Mouse (Mus musculus): Measurements from ENCODE around the gene Rmi2. TPM values are rescaled to one million over a fixed set of nuclear protein-coding genes. Genes with fewer than 3 reads are reported as not detected.

Gene Rmi2
- polyA plus RNA-seq, 1 experiment, result 4.8 TPM

DNA sequence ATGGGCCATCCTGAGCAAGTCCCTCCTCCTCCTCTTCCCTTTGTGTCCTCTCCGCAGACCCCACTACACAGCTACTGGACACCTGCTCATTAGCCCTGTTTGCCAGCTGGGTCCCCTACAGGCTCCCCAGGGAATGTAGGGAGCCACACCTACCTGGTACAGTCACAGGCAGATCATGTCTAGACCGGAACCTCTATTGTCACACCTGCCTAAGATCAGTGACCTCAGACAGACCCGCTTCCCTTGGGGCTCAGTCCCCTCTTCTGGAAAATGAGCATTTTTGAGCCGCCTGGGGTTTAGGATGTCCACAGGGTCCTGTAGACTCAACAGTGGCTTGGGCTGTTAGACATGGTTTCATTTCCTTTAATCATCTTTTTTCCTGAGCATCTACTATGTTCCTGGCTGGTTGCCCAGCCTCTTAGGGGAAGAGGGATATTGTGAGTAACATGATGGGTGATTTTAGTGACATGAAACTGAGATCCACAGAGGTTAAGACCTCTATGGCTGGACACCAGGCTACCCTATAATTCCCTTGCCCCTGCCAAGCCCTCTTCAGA lies 16.2 kb upstream of the Rmi2 start:
- 58% methylated on average over 4 of the region's 4 CpGs for WGBS
- TF ChIP-seq POLR2A (IDR thresholded peaks at IDR 0.05; ENCODE audit: borderline replicate concordance, control insufficient read depth, low read depth, low read length) (no peak), CTCF (IDR thresholded peaks at IDR 0.05; ENCODE audit: control insufficient read depth, insufficient read depth, low read length) (no peak)
- H3K27ac ChIP-seq (ENCODE audit: control insufficient read depth, insufficient read depth, low read depth, low read length, poor library complexity), result no peak overlapping the region; the same call in none of the 2 replicates
- peaks cover 3% of the 10 kb centered on the region; the same call in 1 of the 2 replicates for H3K4me1 ChIP-seq (ENCODE audit: control insufficient read depth, insufficient read depth, low read length)
- no peak overlapping the region for H3K4me3 ChIP-seq (replicated peaks; ENCODE audit: control insufficient read depth, low read depth, low read length)

DNA sequence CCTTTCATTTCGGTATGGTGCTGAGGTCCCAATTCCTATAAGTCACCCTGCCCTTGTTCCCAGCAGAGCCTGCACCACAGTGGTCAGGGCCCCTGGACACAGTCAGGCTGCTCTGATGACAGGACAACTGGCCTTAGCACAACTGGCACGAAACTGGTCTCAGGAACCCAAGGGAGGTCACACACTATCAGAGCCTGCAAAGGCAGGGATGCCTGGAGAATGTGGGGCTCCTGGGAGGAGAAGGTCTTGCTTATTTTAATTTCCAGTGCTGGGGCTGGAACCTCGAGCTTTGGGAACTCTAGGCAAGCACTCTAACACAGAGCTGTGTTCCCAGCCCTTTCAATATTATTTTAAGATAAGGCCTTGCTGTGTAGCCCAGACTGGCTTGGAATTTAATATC lies 14.9 kb upstream of the Rmi2 start:
- Histone ChIP-seq H3K4me3 (replicated peaks; ENCODE audit: control insufficient read depth, low read depth, low read length) (no peak overlapping the region), H3K4me1 (ENCODE audit: control insufficient read depth, insufficient read depth, low read length) (peaks cover 2% of the 10 kb centered on the region; the same call in 1 of the 2 replicates), H3K27ac (ENCODE audit: control insufficient read depth, insufficient read depth, low read depth, low read length, poor library complexity) (no peak overlapping the region)
- TF ChIP-seq POLR2A (IDR thresholded peaks at IDR 0.05; ENCODE audit: borderline replicate concordance, control insufficient read depth, low read depth, low read length) (no peak), CTCF (IDR thresholded peaks at IDR 0.05; ENCODE audit: control insufficient read depth, insufficient read depth, low read length) (no peak)
- 80% methylated on average over 3 of the region's 3 CpGs for WGBS

DNA sequence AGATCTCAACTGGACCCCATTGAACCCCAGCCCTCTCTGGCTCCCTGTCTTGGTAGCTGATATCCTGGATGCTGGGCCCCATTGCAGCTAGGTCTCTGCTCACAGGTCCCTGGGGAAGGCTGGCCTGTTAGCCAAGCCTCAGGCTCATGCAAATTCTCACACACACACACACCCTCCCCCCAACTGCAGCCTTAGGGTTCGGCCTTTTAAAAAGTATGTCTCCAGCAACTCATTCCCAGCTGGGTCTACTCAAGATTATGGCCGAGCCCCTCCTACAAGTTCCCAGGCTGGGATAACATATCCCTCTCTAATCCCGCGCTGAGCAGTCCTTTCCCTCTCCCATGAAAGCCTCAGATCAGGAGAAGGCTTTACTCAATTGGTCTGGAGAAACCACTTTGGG lies 13.5 kb upstream of the Rmi2 start:
- peaks cover 2% of the 10 kb centered on the region; the same call in 1 of the 2 replicates for H3K4me1 ChIP-seq (ENCODE audit: control insufficient read depth, insufficient read depth, low read length)
- TF ChIP-seq POLR2A (IDR thresholded peaks at IDR 0.05; ENCODE audit: borderline replicate concordance, control insufficient read depth, low read depth, low read length), result no peak
- H3K4me3 ChIP-seq (replicated peaks; ENCODE audit: control insufficient read depth, low read depth, low read length), result no peak overlapping the region
- H3K27ac ChIP-seq (ENCODE audit: control insufficient read depth, insufficient read depth, low read depth, low read length, poor library complexity), result no peak overlapping the region
- WGBS, result 87% methylated on average over 4 of the region's 4 CpGs

DNA sequence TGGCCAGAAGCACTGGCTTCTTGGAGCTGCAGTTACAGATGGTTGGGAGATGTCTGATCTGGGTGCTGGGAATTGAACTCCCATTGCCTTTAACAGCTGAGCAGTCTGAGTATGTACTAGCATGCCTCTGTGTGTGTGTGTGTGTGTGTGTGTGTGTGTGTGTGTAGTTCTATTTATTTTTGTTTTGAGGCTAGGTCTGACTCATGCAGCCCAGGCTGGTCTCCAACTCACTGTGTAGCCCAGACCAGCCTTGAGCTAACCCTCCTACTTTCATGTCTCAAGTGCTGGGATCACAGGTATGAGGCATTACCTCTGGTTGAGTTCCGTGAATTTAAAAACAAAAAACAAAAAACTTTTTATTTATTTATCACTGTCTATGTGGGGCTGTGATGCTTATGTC lies 10.3 kb upstream of the Rmi2 start:
- Histone ChIP-seq H3K4me1 (ENCODE audit: control insufficient read depth, insufficient read depth, low read length) (peaks cover 4% of the 10 kb centered on the region; the same call in 1 of the 2 replicates), H3K4me3 (replicated peaks; ENCODE audit: control insufficient read depth, low read depth, low read length) (no peak overlapping the region), H3K27ac (ENCODE audit: control insufficient read depth, insufficient read depth, low read depth, low read length, poor library complexity) (no peak overlapping the region)
- 89% methylated on average over 1 of the region's 1 CpGs for WGBS
- TF ChIP-seq POLR2A (IDR thresholded peaks at IDR 0.05; ENCODE audit: borderline replicate concordance, control insufficient read depth, low read depth, low read length) (no peak), CTCF (IDR thresholded peaks at IDR 0.05; ENCODE audit: control insufficient read depth, insufficient read depth, low read length) (no peak)

DNA sequence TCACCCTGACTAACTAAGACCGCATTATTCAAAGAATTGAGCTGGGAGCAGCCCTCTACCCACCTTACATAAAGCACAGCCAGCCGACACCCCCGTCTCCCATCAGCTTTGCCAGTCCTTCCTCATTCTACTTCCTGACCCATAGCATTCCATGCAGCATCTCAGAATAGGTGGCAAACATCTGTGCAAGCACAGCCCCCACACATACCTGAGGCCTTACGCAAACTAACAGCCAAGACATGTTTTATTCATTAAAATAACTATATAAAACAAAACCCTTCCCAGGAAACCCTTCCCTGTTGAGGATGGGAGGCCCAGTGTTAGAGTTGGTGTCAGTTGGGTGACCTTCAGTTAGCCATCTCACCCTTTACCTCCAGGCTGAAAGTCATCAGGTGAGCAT lies 9.0 kb upstream of the Rmi2 start:
- H3K4me3 ChIP-seq (replicated peaks; ENCODE audit: control insufficient read depth, low read depth, low read length), result no peak overlapping the region
- WGBS, result 80% methylated on average over 4 of the region's 4 CpGs
- TF ChIP-seq CTCF (IDR thresholded peaks at IDR 0.05; ENCODE audit: control insufficient read depth, insufficient read depth, low read length), result no peak
- TF ChIP-seq POLR2A (IDR thresholded peaks at IDR 0.05; ENCODE audit: borderline replicate concordance, control insufficient read depth, low read depth, low read length), result no peak
- no peak overlapping the region for H3K27ac ChIP-seq (ENCODE audit: control insufficient read depth, insufficient read depth, low read depth, low read length, poor library complexity)
- peaks cover 6% of the 10 kb centered on the region; the same call in 1 of the 2 replicates for H3K4me1 ChIP-seq (ENCODE audit: control insufficient read depth, insufficient read depth, low read length)

DNA sequence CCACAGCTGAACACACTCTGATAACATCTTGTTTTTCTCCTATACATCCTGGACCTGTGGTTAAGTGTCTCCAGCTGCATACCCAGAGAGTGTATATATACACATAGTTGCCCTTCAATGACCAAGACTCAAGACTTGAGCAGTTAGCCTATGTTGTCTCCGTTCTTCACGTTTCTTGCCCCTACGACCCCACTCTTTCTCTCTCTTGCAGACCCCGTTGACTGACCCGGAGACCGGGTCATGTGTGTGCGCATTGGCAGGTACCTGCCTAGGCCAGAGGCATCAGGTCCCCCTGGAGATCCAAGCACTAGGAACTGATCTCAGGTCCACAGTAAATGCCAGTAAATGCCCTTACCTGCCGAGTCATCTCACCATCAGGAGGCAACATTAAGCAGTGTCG lies 7.6 kb upstream of the Rmi2 start:
- H3K27ac ChIP-seq (ENCODE audit: control insufficient read depth, insufficient read depth, low read depth, low read length, poor library complexity), result peak overlapping the region; percentile 76; the same call in 1 of the 2 replicates
- peaks cover 7% of the 10 kb centered on the region; the same call in 1 of the 2 replicates for H3K4me1 ChIP-seq (ENCODE audit: control insufficient read depth, insufficient read depth, low read length)
- no peak overlapping the region for H3K4me3 ChIP-seq (replicated peaks; ENCODE audit: control insufficient read depth, low read depth, low read length)
- 80% methylated on average over 9 of the region's 9 CpGs for WGBS
- TF ChIP-seq POLR2A (IDR thresholded peaks at IDR 0.05; ENCODE audit: borderline replicate concordance, control insufficient read depth, low read depth, low read length) (no peak), CTCF (IDR thresholded peaks at IDR 0.05; ENCODE audit: control insufficient read depth, insufficient read depth, low read length) (no peak)

DNA sequence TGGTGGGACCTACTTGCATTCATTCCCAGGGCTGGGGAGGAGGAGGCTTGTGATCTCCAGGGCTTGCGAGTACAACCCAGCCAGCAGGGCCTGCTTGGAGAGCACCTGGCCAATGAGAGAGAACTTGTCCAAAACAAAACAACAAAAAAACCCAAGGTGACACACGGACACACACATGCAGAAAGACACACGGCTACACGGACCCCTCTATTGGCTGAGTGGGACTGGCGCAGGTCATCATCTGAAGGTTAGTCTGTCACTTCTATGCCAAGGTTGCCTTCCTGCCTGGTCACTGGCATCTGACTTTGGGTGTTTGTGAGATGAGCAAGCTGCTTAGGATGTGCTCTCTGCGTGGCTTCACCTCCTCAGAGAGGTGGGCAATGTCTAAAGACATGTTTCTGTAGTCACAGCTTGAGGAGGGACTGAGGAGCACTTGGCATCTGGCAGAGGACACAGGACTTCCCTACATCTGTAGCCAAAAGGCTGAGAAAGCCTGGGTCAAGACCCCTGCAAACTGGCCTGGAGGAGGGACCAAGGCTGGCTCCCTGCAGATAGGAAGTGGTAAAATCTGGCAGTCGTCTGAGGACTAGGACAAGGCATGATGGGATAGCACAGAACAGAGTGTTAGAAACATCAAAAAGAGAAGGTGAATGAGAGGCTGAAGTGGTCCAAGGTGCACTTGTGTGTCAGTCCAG lies 6.9 kb upstream of the Rmi2 start:
- H3K27ac ChIP-seq (ENCODE audit: control insufficient read depth, insufficient read depth, low read depth, low read length, poor library complexity), result peak overlapping the region; percentile 76; the same call in 1 of the 2 replicates
- 59% methylated on average over 7 of the region's 7 CpGs for WGBS
- H3K4me3 ChIP-seq (replicated peaks; ENCODE audit: control insufficient read depth, low read depth, low read length), result no peak overlapping the region
- no peak for TF ChIP-seq POLR2A (IDR thresholded peaks at IDR 0.05; ENCODE audit: borderline replicate concordance, control insufficient read depth, low read depth, low read length)
- no peak for TF ChIP-seq CTCF (IDR thresholded peaks at IDR 0.05; ENCODE audit: control insufficient read depth, insufficient read depth, low read length)
- peaks cover 7% of the 10 kb centered on the region; the same call in 1 of the 2 replicates for H3K4me1 ChIP-seq (ENCODE audit: control insufficient read depth, insufficient read depth, low read length)

DNA sequence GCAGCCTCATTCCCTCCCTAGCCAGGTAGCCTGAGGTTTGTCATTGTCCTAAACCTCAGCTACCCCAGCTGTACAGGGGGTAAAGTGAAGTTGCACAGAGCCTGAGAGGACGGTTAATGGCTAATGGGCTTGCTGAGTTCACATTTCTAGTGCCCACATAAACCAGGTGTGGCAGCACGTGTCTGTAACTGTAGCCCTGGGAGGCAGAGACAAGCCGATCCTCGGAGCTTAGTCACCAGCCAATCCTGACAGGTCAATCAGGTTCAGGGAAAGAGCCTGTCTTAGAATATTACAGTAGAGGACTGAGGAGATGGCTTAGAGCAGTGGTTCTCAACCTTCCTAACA lies 6.4 kb upstream of the Rmi2 start:
- H3K4me3 ChIP-seq (replicated peaks; ENCODE audit: control insufficient read depth, low read depth, low read length), result no peak overlapping the region
- 67% methylated on average over 4 of the region's 4 CpGs for WGBS
- TF ChIP-seq POLR2A (IDR thresholded peaks at IDR 0.05; ENCODE audit: borderline replicate concordance, control insufficient read depth, low read depth, low read length) (no peak), CTCF (IDR thresholded peaks at IDR 0.05; ENCODE audit: control insufficient read depth, insufficient read depth, low read length) (no peak)
- H3K27ac ChIP-seq (ENCODE audit: control insufficient read depth, insufficient read depth, low read depth, low read length, poor library complexity), result no peak overlapping the region
- peaks cover 7% of the 10 kb centered on the region; the same call in 1 of the 2 replicates for H3K4me1 ChIP-seq (ENCODE audit: control insufficient read depth, insufficient read depth, low read length)
